Mouse (Mus musculus) heart, adult 2 months (tissue): ENCODE results near the gene Slc22a6. TPM values are rescaled to one million over a fixed set of nuclear protein-coding genes. Genes with fewer than 3 reads are reported as not detected.

Experiments
- DNase-seq, 2 experiments: peaks; one replicate each; pipeline ENCODE4 v3.0.0; 2021
- H3K27ac ChIP-seq: fragments of 200-600 bp; 2 replicates; pipeline ENCODE4 v1.8.1; 2022
- H3K27me3 ChIP-seq: fragments of 200-500 bp; 2 replicates; pipeline ENCODE4 v1.6.1; 2012; ENCODE audit warnings: mild to moderate bottlenecking, low read length, inconsistent platforms, mixed read lengths; ENCODE audit not compliant: control insufficient read depth, insufficient read depth
- H3K36me3 ChIP-seq: fragments of 200-500 bp; 2 replicates; pipeline ENCODE4 v1.6.1; 2012; ENCODE audit warnings: low read length, inconsistent platforms; ENCODE audit not compliant: control insufficient read depth, insufficient read depth
- H3K4me1 ChIP-seq: fragments of 200-500 bp; 2 replicates; pipeline ENCODE4 v1.6.1; 2011; ENCODE audit warnings: low read length; ENCODE audit not compliant: control insufficient read depth, insufficient read depth
- H3K4me3 ChIP-seq: fragments of 200-600 bp; 2 replicates; pipeline ENCODE4 v1.8.1; 2022
- H3K79me2 ChIP-seq: fragments of 200-500 bp; replicated peaks from 2 replicates; pipeline ENCODE4 v1.6.1; 2012; ENCODE audit warnings: mild to moderate bottlenecking, inconsistent platforms, low read length, moderate library complexity, mixed read lengths; ENCODE audit not compliant: control insufficient read depth, insufficient read depth
- H3K9ac ChIP-seq: fragments of 200-500 bp; 2 replicates; pipeline ENCODE4 v1.6.1; 2012; ENCODE audit warnings: low read depth, mild to moderate bottlenecking, control low read depth, inconsistent platforms, low read length, mixed read lengths
- CTCF ChIP-seq: fragments of 200-600 bp; IDR thresholded peaks from 2 replicates; pipeline ENCODE4 v1.8.1; 2022; ENCODE audit warnings: antibody characterized with exemption, mild to moderate bottlenecking, moderate library complexity
- EP300 ChIP-seq: fragments of 200-500 bp; IDR thresholded peaks from 2 replicates; pipeline ENCODE4 v1.6.1; 2011; ENCODE audit warnings: low read depth, low read length, control low read depth; ENCODE audit not compliant: insufficient read depth
- POLR2A ChIP-seq: fragments of 200-500 bp; IDR thresholded peaks from 2 replicates; pipeline ENCODE4 v1.6.1; 2011; ENCODE audit warnings: mild to moderate bottlenecking, low read depth, low read length, control low read depth; ENCODE audit not compliant: insufficient read depth
- WGBS: fragments of 180-500 bp; shearing (Covaris S2); methylation state at CpG from one replicate; pipeline ENCODE4 v1.1.7; 2018; 5-methylcytosine and 5-hydroxymethylcytosine counted together
- intact Hi-C: fragments of 180-260 bp; cut with DNase I; formaldehyde crosslinking; loops from one replicate; pipeline ENCODE4 v1.15.1; 2025
- polyA plus RNA-seq: library from polyadenylated mRNA; depleted of rRNA; stranded (reverse); fragments of >200 nt; gene quantifications from 2 replicates; pipeline ENCODE4 v1.2.3, GENCODE M21; 2012
- total RNA-seq, 2 experiments: library from RNA; stranded (reverse); gene quantifications; 2 replicates each; pipeline ENCODE4 v1.2.3; 2021

Gene Slc22a6
- total and polyA plus RNA-seq, 3 experiments = not detected

- H3K4me1 ChIP-seq = no peaks in the 10 kb centered on the region
- H3K4me3 ChIP-seq = peak overlapping the region; percentile 9; the same call in 1 of the 2 replicates
- DNase-seq = peak; percentile 33 to 48
- TF ChIP-seq EP300 = peak; percentile 73; the same call in 1 of the 2 replicates
- TF ChIP-seq POLR2A = no peak
- no peaks in the 10 kb centered on the region for H3K27me3 ChIP-seq
- H3K27ac ChIP-seq = no peak overlapping the region
- H3K9ac ChIP-seq = no peak overlapping the region
- H3K79me2 ChIP-seq = no peaks in the 10 kb centered on the region
- intact Hi-C loops = loop anchor here (1.0 kb wide), 1 partner anchor 105 kb away; no protein-coding TSS in a partner anchor
- WGBS = 10% methylated on average over 24 of the region's 24 CpGs
- no peaks in the 10 kb centered on the region for H3K36me3 ChIP-seq
Measured at GRCm38 (mm10) chr19:8578293-8578969, 39.4 kb upstream of the Slc22a6 start.

- Histone ChIP-seq H3K9ac (no peak overlapping the region), H3K4me1 (no peaks in the 10 kb centered on the region), H3K79me2 (no peaks in the 10 kb centered on the region), H3K27ac (no peak overlapping the region), H3K36me3 (no peaks in the 10 kb centered on the region), H3K27me3 (no peaks in the 10 kb centered on the region), H3K4me3 (no peak overlapping the region)
- TF ChIP-seq EP300 = no peak
- TF ChIP-seq CTCF = no peak
- TF ChIP-seq POLR2A = no peak
- intact Hi-C loops = loop anchor here (1.0 kb wide), 1 partner anchor 104 kb away; no protein-coding TSS in a partner anchor
- no peak for DNase-seq
- 71% methylated on average over 2 of the region's 2 CpGs for WGBS
Measured at GRCm38 (mm10) chr19:8578970-8579342, 38.9 kb upstream of the Slc22a6 start.

GRCm38 (mm10) chr19:8585298-8585697, 32.5 kb upstream of the Slc22a6 start:
- Histone ChIP-seq H3K36me3 (no peaks in the 10 kb centered on the region), H3K9ac (no peak overlapping the region), H3K27me3 (no peaks in the 10 kb centered on the region), H3K4me3 (no peak overlapping the region), H3K27ac (no peak overlapping the region), H3K4me1 (no peaks in the 10 kb centered on the region), H3K79me2 (no peaks in the 10 kb centered on the region)
- 67% methylated on average over 3 of the region's 3 CpGs for WGBS
- intact Hi-C loops = no loop called here
- TF ChIP-seq POLR2A (no peak), CTCF (no peak), EP300 (no peak)
- no peak for DNase-seq

GRCm38 (mm10) chr19:8585899-8586298, 31.9 kb upstream of the Slc22a6 start:
- H3K27ac ChIP-seq = no peak overlapping the region
- WGBS = 80% methylated on average over 2 of the region's 2 CpGs
- intact Hi-C loops = no loop called here
- H3K9ac ChIP-seq = no peak overlapping the region
- H3K79me2 ChIP-seq = no peaks in the 10 kb centered on the region
- H3K36me3 ChIP-seq = no peaks in the 10 kb centered on the region
- no peak overlapping the region for H3K4me3 ChIP-seq
- H3K27me3 ChIP-seq = no peaks in the 10 kb centered on the region
- TF ChIP-seq CTCF = no peak
- no peak for TF ChIP-seq POLR2A
- no peak for TF ChIP-seq EP300
- no peaks in the 10 kb centered on the region for H3K4me1 ChIP-seq
- DNase-seq = no peak

- no peaks in the 10 kb centered on the region for H3K27me3 ChIP-seq
- no peak for DNase-seq
- intact Hi-C loops = no loop called here
- H3K9ac ChIP-seq = no peak overlapping the region
- no peak overlapping the region for H3K4me3 ChIP-seq
- H3K4me1 ChIP-seq = no peaks in the 10 kb centered on the region
- TF ChIP-seq EP300 = no peak
- no peak for TF ChIP-seq POLR2A
- no peak for TF ChIP-seq CTCF
- 44% methylated on average over 3 of the region's 3 CpGs for WGBS
- no peak overlapping the region for H3K27ac ChIP-seq
- no peaks in the 10 kb centered on the region for H3K79me2 ChIP-seq
- H3K36me3 ChIP-seq = no peaks in the 10 kb centered on the region
Measured at GRCm38 (mm10) chr19:8586350-8586749, 31.5 kb upstream of the Slc22a6 start.

GRCm38 (mm10) chr19:8587315-8587714, 30.5 kb upstream of the Slc22a6 start:
- 68% methylated on average over 1 of the region's 1 CpGs for WGBS
- intact Hi-C loops = no loop called here

More at GRCm38 (mm10) chr19:8587315-8587714, 30.5 kb upstream of the Slc22a6 start:
- no peak overlapping the region for H3K4me3 ChIP-seq
- no peak for DNase-seq
- no peaks in the 10 kb centered on the region for H3K36me3 ChIP-seq
- H3K27me3 ChIP-seq = no peaks in the 10 kb centered on the region
- H3K9ac ChIP-seq = no peak overlapping the region
- no peaks in the 10 kb centered on the region for H3K79me2 ChIP-seq
- TF ChIP-seq POLR2A = no peak
- TF ChIP-seq CTCF = no peak
- TF ChIP-seq EP300 = no peak
- no peaks in the 10 kb centered on the region for H3K4me1 ChIP-seq
- H3K27ac ChIP-seq = no peak overlapping the region
